Mouse (Mus musculus): ENCODE measurements around the gene Gm10401.

Gm10401 gene

GRCm38 (mm10) chr5:115098195-115098594 lies at the start of gene Gm10401:
Gene Gm10401 (minus strand): TSS chr5:115098295.
- DNase-seq (ENCODE audit: low spot score), result no peak

- DNase-seq (ENCODE audit: low spot score), result no peak
Measured at GRCm38 (mm10) chr5:115147388-115147787, 49.3 kb upstream of the Gm10401 start.

GRCm38 (mm10) chr5:115146747-115147130 lies 48.6 kb upstream of the Gm10401 start:
- no peak for DNase-seq (ENCODE audit: low spot score)

DNA sequence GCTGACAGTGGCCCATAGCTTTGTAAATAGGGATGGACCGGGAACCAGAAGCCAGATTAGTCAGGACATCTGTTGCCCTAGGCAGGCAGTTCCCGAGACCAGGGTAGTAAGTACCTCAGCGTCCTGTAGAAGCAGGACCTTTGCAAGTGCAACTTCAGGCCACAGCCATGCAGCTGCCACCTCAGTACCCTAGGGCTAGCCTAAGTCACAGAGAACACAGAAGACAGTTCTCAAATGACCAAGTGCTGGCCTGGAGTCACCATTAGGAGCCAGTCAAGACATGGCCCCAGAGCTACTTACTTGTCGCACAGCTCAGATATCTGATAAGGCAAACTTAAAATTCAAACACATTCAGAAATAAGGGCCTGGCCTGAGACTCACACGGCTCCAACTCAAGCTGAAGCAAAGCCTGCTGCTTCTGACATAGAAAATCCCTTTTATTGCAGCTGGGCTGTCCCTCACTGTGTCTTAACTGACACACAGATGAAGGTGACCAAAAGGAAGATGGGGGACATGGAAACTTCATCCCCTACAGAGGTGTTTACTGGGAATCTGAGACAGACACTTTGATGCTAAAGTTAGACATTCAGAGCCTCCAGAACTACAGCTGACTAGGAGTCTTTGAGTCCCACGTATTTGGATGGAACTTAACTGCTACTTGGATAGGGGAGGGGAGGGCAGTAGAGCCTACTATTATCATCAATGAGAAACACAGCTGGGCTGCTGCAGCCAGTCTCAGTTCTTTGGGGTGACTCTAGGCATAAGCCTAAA lies 48.1 kb upstream of the Gm10401 start:
- DNase-seq (ENCODE audit: low spot score), result no peak

DNA sequence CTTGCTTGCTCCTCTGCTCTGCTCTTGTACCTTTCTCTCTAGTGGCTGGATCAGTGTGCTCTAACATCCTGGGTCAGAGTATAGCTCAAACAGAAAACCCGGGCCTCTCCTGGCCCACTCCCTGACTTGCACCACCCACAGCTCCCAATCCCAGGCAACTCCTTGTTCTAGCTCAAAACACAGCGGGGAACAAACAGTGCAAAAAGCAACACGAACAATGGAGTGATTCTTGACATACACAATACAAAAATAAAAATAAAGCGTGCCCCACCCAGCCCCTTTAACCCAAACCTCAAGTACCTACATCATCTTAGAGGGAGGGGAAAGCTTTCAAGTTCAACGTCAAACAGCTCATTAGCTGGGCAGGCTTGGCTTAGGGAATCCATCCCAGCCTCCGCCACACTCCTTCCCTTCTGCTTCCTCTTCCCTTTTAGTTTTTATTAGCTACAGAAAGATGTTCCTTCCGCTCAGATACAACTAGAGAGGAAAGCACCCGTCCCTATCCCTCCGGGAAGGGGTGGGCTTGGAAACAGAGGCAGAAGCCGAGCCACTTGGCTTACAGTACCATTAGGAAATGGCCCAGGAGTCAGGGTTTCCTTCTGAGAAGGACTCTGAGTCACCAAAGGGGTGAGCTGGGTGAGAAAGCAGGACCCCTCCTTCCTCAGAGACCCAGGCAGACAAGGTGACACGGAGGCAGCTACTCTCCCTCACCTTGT lies 47.3 kb upstream of the Gm10401 start:
- peak; percentile 29 for DNase-seq (ENCODE audit: low spot score)

- DNase-seq (ENCODE audit: low spot score), result no peak
Measured at GRCm38 (mm10) chr5:115144471-115144870, 46.4 kb upstream of the Gm10401 start.

- no peak for DNase-seq (ENCODE audit: low spot score)
Measured at GRCm38 (mm10) chr5:115143552-115143951, 45.5 kb upstream of the Gm10401 start.

GRCm38 (mm10) chr5:115142166-115142697 lies 44.1 kb upstream of the Gm10401 start:
- no peak for DNase-seq (ENCODE audit: low spot score)

- no peak for DNase-seq (ENCODE audit: low spot score)
Measured at GRCm38 (mm10) chr5:115140726-115141125, 42.6 kb upstream of the Gm10401 start.

DNA sequence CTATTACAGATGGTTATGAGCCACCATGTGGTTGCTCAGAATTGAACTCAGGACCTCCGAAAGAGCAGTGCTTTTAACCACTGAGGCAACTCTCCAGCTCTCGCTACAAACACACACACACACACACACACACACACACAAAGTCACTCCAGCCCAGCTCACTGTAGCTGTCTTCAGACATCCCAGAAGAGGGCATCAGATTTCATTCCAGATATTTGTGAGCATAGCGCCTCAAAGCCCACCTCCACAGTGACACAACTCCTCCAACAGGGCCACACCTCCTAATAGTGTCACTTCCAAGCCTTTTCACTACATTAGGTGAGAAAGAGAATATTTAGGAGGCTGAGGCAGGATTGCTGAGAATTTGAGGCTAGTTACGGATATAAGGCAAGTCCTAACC lies 41.0 kb upstream of the Gm10401 start:
- DNase-seq (ENCODE audit: low spot score), result no peak

DNA sequence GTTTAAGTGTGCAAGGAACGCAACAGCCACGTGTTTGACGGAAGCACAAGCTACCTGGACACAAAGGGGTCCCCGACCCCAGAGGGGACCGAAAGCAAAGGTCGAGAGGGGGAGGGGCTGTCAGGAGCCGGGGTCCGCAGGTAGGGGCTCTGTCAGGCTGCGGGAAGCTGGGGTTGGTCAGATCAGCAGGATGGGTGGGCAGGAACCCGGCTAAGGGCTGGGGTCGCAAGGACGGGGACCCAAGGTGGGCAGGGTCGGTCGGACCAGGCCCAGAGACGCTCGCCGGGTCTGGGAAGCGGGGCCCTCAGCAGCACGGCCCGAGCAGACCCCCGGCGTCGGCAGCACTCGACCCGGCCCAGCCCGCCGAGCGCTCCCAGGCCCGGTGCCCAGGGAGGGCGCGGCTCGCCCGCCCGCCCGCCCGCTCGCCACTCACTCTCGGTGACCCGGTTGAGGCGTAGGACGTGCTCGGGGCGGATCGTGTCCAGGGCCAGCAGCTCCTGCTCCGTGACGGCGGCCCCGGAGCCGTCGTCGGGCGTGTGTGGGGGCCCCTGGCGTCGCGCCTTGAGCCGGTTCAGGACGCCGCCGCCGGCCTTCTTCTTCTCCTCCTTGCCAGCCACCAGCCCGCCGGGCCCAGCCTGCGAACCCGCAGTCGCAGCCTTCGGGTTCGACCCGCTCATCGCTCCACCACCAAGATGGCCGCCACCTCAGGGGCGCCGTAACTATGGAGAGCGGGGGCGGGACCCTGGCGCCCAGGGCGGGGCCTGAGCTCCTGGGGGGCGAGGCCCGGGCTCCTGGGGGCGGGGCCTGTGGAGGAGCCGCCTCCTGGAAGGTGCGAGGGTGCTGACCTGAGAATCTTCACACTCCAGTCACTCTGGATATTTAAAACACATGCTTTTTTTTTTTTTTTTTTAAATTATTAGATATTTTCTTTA lies 36.4 kb upstream of the Gm10401 start, which contains the start of gene Unc119b:
Gene Unc119b, minus strand, starts transcription at position 742 of the 932 bp plus-strand sequence.
- peak; percentile 89 for DNase-seq (ENCODE audit: low spot score)

DNA sequence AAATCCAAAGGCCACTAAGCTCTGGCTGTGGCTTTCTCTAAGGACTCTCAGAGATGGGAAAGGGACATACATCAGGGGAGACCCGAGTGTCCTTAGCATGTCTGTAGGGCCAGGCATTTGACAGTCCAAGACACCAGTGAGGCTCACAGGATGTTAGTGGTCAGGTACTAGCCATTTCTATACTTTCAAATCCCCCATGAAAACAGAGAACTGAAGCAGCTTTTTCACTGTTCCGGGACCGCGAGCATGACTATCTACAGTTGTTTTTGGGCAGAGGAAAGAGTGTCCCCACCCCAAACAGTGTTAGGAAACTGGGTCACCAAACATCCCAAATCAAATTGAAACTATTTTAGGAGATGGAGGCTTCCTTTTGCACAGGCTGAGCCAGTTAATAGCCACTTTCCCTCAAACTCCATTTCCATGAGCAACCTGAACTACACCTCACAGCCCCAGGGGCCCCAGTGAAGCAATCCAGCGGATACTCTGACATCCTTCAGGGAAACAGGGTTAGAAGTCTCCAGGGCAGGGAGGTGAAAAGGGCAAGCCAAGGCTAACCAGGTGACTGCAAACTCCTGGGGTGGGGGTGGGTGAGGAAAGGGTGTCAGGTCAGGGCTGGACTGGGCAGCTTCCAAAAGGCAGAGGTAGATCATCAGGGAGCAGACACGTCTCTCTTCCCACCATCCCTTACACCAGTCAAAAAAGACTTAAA lies 35.4 kb upstream of the Gm10401 start:
- DNase-seq (ENCODE audit: low spot score), result no peak

GRCm38 (mm10) chr5:115132465-115132864 lies 34.4 kb upstream of the Gm10401 start:
- DNase-seq (ENCODE audit: low spot score), result no peak

DNA sequence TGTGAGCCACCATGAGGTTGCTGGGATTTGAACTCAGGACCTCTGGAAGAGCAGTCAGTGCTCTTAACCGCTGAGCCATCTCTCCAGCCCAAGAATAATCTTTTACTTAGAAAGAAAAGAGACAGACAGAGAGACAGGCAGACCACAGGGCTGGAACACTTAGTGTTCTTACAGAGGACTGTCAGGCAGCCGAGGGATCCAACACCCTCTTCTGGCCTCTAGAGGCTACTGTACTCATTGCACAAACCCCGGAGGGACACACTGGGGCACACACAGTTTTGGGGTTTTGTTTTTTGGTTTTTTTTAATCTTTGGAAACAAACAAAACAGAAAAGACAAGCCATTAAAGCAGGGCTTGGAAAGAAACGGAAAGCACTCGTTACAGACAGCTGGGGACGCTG lies 31.2 kb upstream of the Gm10401 start:
- DNase-seq (ENCODE audit: low spot score), result no peak

- DNase-seq (ENCODE audit: low spot score), result no peak
Measured at GRCm38 (mm10) chr5:115127421-115128179, 29.5 kb upstream of the Gm10401 start.

- DNase-seq (ENCODE audit: low spot score), result no peak
Measured at GRCm38 (mm10) chr5:115126578-115127312, 28.6 kb upstream of the Gm10401 start.

DNA sequence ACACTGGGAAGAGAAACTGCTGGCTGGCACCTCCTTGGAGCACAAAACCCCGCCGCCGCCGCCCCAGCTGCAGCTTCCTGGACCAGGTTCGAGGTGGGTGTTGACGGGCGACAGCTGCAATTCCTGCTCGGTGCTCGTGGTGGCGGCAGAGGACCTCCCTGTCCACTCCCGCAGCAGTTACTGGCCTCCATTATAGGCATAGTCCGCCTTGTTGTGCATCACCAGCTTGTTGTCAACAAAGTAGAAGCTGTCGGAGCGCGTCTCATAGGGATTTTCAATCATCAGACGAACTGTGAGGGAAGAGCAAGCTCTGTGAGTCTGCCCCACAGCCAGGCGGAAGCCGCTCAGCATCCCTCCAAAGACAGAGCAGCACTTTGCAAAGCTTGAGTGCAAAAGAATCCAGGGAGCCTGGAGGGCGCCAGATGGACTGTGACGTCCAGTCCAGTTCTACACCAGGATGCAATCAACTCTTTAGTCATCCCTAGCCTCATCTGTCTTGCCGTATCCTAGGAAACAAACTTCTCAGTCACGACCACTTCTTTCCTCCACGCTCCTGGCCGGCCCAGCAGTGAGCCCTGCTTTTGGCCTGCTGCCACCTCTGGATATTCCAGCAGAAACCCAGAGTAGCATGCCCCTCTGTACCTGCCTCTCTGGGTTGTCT lies 27.2 kb upstream of the Gm10401 start:
- peak; percentile 87 for DNase-seq (ENCODE audit: low spot score)

DNA sequence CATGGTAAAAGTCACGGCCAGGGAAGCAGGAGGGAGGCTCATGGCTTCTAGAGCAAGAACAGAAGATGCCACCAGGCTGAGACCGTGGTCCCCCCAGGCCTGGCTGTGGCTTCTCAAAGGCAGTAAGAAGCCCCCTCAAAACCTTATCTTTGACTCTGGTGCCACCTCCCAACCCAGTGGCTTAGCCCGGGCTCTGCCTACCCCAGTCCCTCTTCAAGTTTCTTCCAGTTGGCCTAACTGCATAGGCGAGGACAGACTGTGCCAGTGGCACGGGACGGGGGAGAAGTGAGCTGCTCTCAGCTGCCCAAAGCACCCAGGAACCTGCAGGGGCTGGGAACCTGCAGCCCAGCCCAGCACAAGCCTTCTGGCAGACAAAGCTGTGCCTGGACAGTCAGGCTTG lies 26.6 kb upstream of the Gm10401 start:
- DNase-seq (ENCODE audit: low spot score), result no peak

GRCm38 (mm10) chr5:115120978-115121377 lies 22.9 kb upstream of the Gm10401 start:
- DNase-seq (ENCODE audit: low spot score), result no peak
